Mouse (Mus musculus): Measurements from ENCODE around the gene Agap1.

Gene Agap1

GRCm38 (mm10) chr1:89769641-89770040 is 315.0 kb downstream of the Agap1 start:
- no peak for DNase-seq

GRCm38 (mm10) chr1:89770298-89770697 is 315.7 kb downstream of the Agap1 start:
- no peak for DNase-seq

- no peak for DNase-seq
Measured at GRCm38 (mm10) chr1:89775750-89776149, 321.1 kb downstream of the Agap1 start.

GRCm38 (mm10) chr1:89780675-89781074 is 326.1 kb downstream of the Agap1 start:
- no peak for DNase-seq

GRCm38 (mm10) chr1:89781861-89782260 is 327.3 kb downstream of the Agap1 start:
- peak; percentile 14 to 70 for DNase-seq

GRCm38 (mm10) chr1:89786793-89787192 is 332.2 kb downstream of the Agap1 start:
- no peak for DNase-seq

- no peak for DNase-seq
Measured at GRCm38 (mm10) chr1:89798724-89799123, 344.1 kb downstream of the Agap1 start.

GRCm38 (mm10) chr1:89801506-89801905 is 346.9 kb downstream of the Agap1 start:
- no peak for DNase-seq

GRCm38 (mm10) chr1:89804981-89805380 is 350.4 kb downstream of the Agap1 start:
- DNase-seq = no peak

- peak; percentile 37 to 58 for DNase-seq
Measured at GRCm38 (mm10) chr1:89812816-89813215, 358.2 kb downstream of the Agap1 start.

GRCm38 (mm10) chr1:89816487-89817206 is 362.0 kb downstream of the Agap1 start:
- DNase-seq = peak; percentile 35 to 64

- no peak for DNase-seq
Measured at GRCm38 (mm10) chr1:89821822-89822221, 367.2 kb downstream of the Agap1 start.

- DNase-seq = peak; percentile 62 to 90
Measured at GRCm38 (mm10) chr1:89822431-89822830, 367.8 kb downstream of the Agap1 start.

GRCm38 (mm10) chr1:89823036-89823435 is 368.4 kb downstream of the Agap1 start:
- peak; percentile 32 to 63 for DNase-seq

- DNase-seq = peak; percentile 37 to 60
Measured at GRCm38 (mm10) chr1:89827051-89827450, 372.4 kb downstream of the Agap1 start.

- no peak for DNase-seq
Measured at GRCm38 (mm10) chr1:89831095-89831494, 376.5 kb downstream of the Agap1 start.

- DNase-seq = no peak
Measured at GRCm38 (mm10) chr1:89844064-89844463, 389.5 kb downstream of the Agap1 start.

GRCm38 (mm10) chr1:89845487-89845886 is 390.9 kb downstream of the Agap1 start:
- DNase-seq = no peak

GRCm38 (mm10) chr1:89846148-89846547 is 391.5 kb downstream of the Agap1 start:
- no peak for DNase-seq

GRCm38 (mm10) chr1:89848356-89849039 is 393.9 kb downstream of the Agap1 start:
- no peak for DNase-seq

- no peak for DNase-seq
Measured at GRCm38 (mm10) chr1:89849151-89849860, 394.7 kb downstream of the Agap1 start.

- DNase-seq = no peak
Measured at GRCm38 (mm10) chr1:89849861-89850230, 395.2 kb downstream of the Agap1 start.

GRCm38 (mm10) chr1:89850681-89851414 is 396.2 kb downstream of the Agap1 start:
- DNase-seq = peak; percentile 35 to 40
